In genomic region chr8:84969241-84970134, GRCm38 (mm10) we compare ENCODE assay signal across 8 mouse cellular contexts. TPM values are rescaled to one million over a fixed set of nuclear protein-coding genes. Genes with fewer than 3 reads are reported as not detected.
DNase-seq lines count a peak whose midpoint lies in the region; ATAC-seq and TF ChIP-seq lines count a peak whose summit lies in the region.

Gm49661 (minus strand) TSS chr8:84969433.
Prdx2 (plus strand) TSS chr8:84969587.
Rnaseh2a (minus strand) TSS chr8:84969767.

- in situ Hi-C loops in Patski (cut with MboI; ENCODE audit: low pct_unique_long_range_greater_than_20kb), result no loop called here

- no peak for DNase-seq in Patski (ENCODE audit: low read depth, low spot score)
- peak; percentile 81 to 84 for DNase-seq in cerebellum, adult 2 months
- DNase-seq in layer of hippocampus, adult 8-10 months (ENCODE audit: low spot score in 2 of 2), result peak; percentile 50 to 69
- peak; percentile 72 to 80 for DNase-seq in urinary bladder, postnatal 36 days (ENCODE audit: low spot score in 2 of 2)

- TF ChIP-seq CTCF in Patski (IDR thresholded peaks at IDR 0.05), result no peak
- TF ChIP-seq CTCF in cerebellum, adult 2 months (IDR thresholded peaks at IDR 0.05; ENCODE audit: borderline replicate concordance, insufficient read depth, low read depth, low read length), result no peak
- no peak for TF ChIP-seq CTCF in olfactory bulb, adult 2 months (IDR thresholded peaks at IDR 0.05; ENCODE audit: insufficient read depth, low read depth, low read length)

- H3K9me3 ChIP-seq in lung, embryonic 16.5 days (ENCODE audit: control insufficient read depth, low read length), result no peaks in the 10 kb centered on the region

- peaks cover 18% of the 10 kb centered on the region for H3K36me3 ChIP-seq in lung, embryonic 16.5 days (ENCODE audit: control insufficient read depth, insufficient read depth, low read length)

- peak within 1 kb of the TSS; percentile 60 for H3K27ac ChIP-seq in cerebellum, adult 2 months (ENCODE audit: insufficient read depth, low read length)
- H3K27ac ChIP-seq in lung, embryonic 16.5 days (ENCODE audit: low read length), result peak within 1 kb of the TSS; percentile 89
- peak within 1 kb of the TSS; percentile 80 for H3K27ac ChIP-seq in olfactory bulb, adult 2 months (ENCODE audit: insufficient read depth, low read depth, low read length)

- H3K9ac ChIP-seq in lung, embryonic 16.5 days (ENCODE audit: low read length), result peak within 1 kb of the TSS; percentile 85

- under 1% methylated on average over 56 of the region's 56 CpGs for WGBS in cerebellum, adult 2 months
- WGBS in lung, embryonic 16.5 days, result under 1% methylated on average over 52 of the region's 56 CpGs
- under 1% methylated on average over 56 of the region's 56 CpGs for WGBS in olfactory bulb, adult 2 months

- peak; percentile 10 for ATAC-seq in Patski
- ATAC-seq in frontal cortex, adult (ENCODE audit: low TSS enrichment), result peak; percentile 56
- ATAC-seq in hematopoietic stem cell, adult 5-6 weeks (replicated peaks in 1 of 2; ENCODE audit: insufficient read depth in 1 of 2, low FRiP score in 2 of 2, low TSS enrichment in 1 of 2, low read depth in 1 of 2, poor library complexity in 2 of 2, severe bottlenecking in 2 of 2), result peak; percentile 14 to 37; a peak in 2 of 4 replicates
- ATAC-seq in lung, embryonic 16.5 days (ENCODE audit: low read depth), result peak; percentile 76

- H3K27me3 ChIP-seq in Patski, result no peaks in the 10 kb centered on the region
- H3K27me3 ChIP-seq in cerebellum, adult 2 months (ENCODE audit: control insufficient read depth, insufficient read depth, low read length), result no peaks in the 10 kb centered on the region
- no peaks in the 10 kb centered on the region for H3K27me3 ChIP-seq in lung, embryonic 16.5 days (ENCODE audit: control insufficient read depth, insufficient read depth, low read depth, low read length)

- TF ChIP-seq POLR2A in cerebellum, adult 2 months (IDR thresholded peaks at IDR 0.05; ENCODE audit: borderline replicate concordance, insufficient read depth, low read length), result peak; percentile 92; the same call in 1 of the 2 replicates
- peak; percentile 87 for TF ChIP-seq POLR2A in olfactory bulb, adult 2 months (IDR thresholded peaks at IDR 0.05; ENCODE audit: insufficient read depth, low read depth, low read length)

- peak within 1 kb of the TSS; percentile 78 for H3K4me2 ChIP-seq in lung, embryonic 16.5 days (ENCODE audit: low read depth, low read length)

- CTCF ChIA-PET in Patski (lab: Charles Lee), result interaction anchor here (1.0 to 13.4 kb wide), 2 partner anchors 21 to 41 kb away, joined by 3 to 351 read pairs; partner anchors contain the start of gene Hook2

- peak within 1 kb of the TSS; percentile 90 for H3K4me3 ChIP-seq in cerebellum, adult 2 months (replicated peaks; ENCODE audit: insufficient read depth, low read depth, low read length)
- peak within 1 kb of the TSS; percentile 80 for H3K4me3 ChIP-seq in lung, embryonic 16.5 days (ENCODE audit: low read length)
- H3K4me3 ChIP-seq in olfactory bulb, adult 2 months (ENCODE audit: insufficient read depth, low read depth, low read length), result peak within 1 kb of the TSS; percentile 63

- H3K4me1 ChIP-seq in cerebellum, adult 2 months (ENCODE audit: control insufficient read depth, insufficient read depth, low read length), result peaks cover 5% of the 10 kb centered on the region; the same call in 1 of the 2 replicates
- H3K4me1 ChIP-seq in lung, embryonic 16.5 days (replicated peaks; ENCODE audit: control insufficient read depth, insufficient read depth, low read length), result peaks cover 29% of the 10 kb centered on the region
- H3K4me1 ChIP-seq in olfactory bulb, adult 2 months (ENCODE audit: control insufficient read depth, insufficient read depth, low read length), result peaks cover 14% of the 10 kb centered on the region

- POLR2A ChIA-PET in Patski (lab: Charles Lee), result interaction anchor here (1.0 to 2.7 kb wide), 8 partner anchors 8 to 44 kb away, joined by 3 to 15 read pairs (median 6); partner anchors contain the start of gene Hook2

RNA-seq across cellular contexts. Expression of gene Gm49661, which starts in this region (rescaled TPM):
- 6.4 TPM for polyA plus RNA-seq in Patski (2021)
- polyA plus RNA-seq in cerebellum, adult 2 months (2012; rRNA removed), result not detected in 2 replicates
- total RNA-seq in hematopoietic stem cell, adult 5-6 weeks (2017), result not detected in 2 replicates
- total RNA-seq in layer of hippocampus, adult 8-10 months (2022), result not detected
- polyA plus RNA-seq in lung, embryonic 16.5 days (2015; fragmentation: Nextera tagmentation; extraction: Ambion mirVana), result not detected in 2 replicates
- not detected in 2 replicates for polyA plus RNA-seq in olfactory bulb, adult 2 months (2012; ENCODE audit: insufficient read depth, insufficient read length, low replicate concordance, missing spikeins)

RNA-seq across cellular contexts. Expression of gene Prdx2, which starts in this region (rescaled TPM):
- polyA plus RNA-seq in Patski (2021), result 668 TPM
- polyA plus RNA-seq in cerebellum, adult 2 months (2012; rRNA removed), result 345 and 351 TPM in 2 replicates
- total RNA-seq in hematopoietic stem cell, adult 5-6 weeks (2017), result 469 and 528 TPM in 2 replicates
- total RNA-seq in layer of hippocampus, adult 8-10 months (2022), result 100 to 1,000 TPM; 328 to 367 (median 342) TPM
- polyA plus RNA-seq in lung, embryonic 16.5 days (2015; fragmentation: Nextera tagmentation; extraction: Ambion mirVana), result 644 and 691 TPM in 2 replicates
- not detected in 2 replicates for polyA plus RNA-seq in olfactory bulb, adult 2 months (2012; ENCODE audit: insufficient read depth, insufficient read length, low replicate concordance, missing spikeins)

RNA-seq across cellular contexts. Expression of gene Rnaseh2a, which starts in this region (rescaled TPM):
- 91.5 TPM for polyA plus RNA-seq in Patski (2021)
- 58.7 and 61.5 TPM in 2 replicates for polyA plus RNA-seq in cerebellum, adult 2 months (2012; rRNA removed)
- total RNA-seq in hematopoietic stem cell, adult 5-6 weeks (2017), result 59.7 and 112 TPM in 2 replicates
- 10 to 100 TPM; 36.2 to 46.2 (median 41.2) TPM for total RNA-seq in layer of hippocampus, adult 8-10 months (2022)
- 114 and 119 TPM in 2 replicates for polyA plus RNA-seq in lung, embryonic 16.5 days (2015; fragmentation: Nextera tagmentation; extraction: Ambion mirVana)
- polyA plus RNA-seq in olfactory bulb, adult 2 months (2012; ENCODE audit: insufficient read depth, insufficient read length, low replicate concordance, missing spikeins), result not detected in 2 replicates

Comparison
In these comparisons a context has a peak if more than half of its experiments do, and no peak if none do; other contexts are left out.
1. RNA of gene Rnaseh2a (polyA plus RNA-seq): 114 to 119 TPM in lung, embryonic 16.5 days, 91.5 TPM in Patski (single experiment) and 58.7 to 61.5 TPM in cerebellum, adult 2 months; not detected in olfactory bulb, adult 2 months; every median in the first group is over 10 times any median in the second.
2. ATAC-seq: peak in every context shown above with its lines; median percentile 76 in lung, embryonic 16.5 days; 56 in frontal cortex, adult; 26 in hematopoietic stem cell, adult 5-6 weeks; 10 in Patski.
3. Peak in every context shown above with its lines, with median percentiles within 50 percentile points of each other: H3K27ac ChIP-seq and H3K4me3 ChIP-seq.